Mouse (Mus musculus) bone marrow, adult 2 months (tissue): ENCODE measurements at regions not wholly inside any gene's neighbourhood (a gene's known extent, or its start where the extent isn't known, plus 50 kb on each side); places are given as distances from the start of the nearest gene placed in this dataset.

Source experiments
- H3K27ac ChIP-seq: fragments of 200-500 bp; 2 replicates; pipeline ENCODE4 v1.5.1; 2012; ENCODE audit warnings: low read depth, mild to moderate bottlenecking, control low read depth, inconsistent platforms, low read length; ENCODE audit not compliant: control insufficient read depth, poor library complexity, insufficient read depth
- H3K4me1 ChIP-seq: fragments of 200-500 bp; 2 replicates; pipeline ENCODE4 v1.6.1; 2011; ENCODE audit warnings: low read length; ENCODE audit not compliant: control insufficient read depth, insufficient read depth
- H3K4me3 ChIP-seq: fragments of 200-500 bp; replicated peaks from 2 replicates; pipeline ENCODE3; 2011; ENCODE audit warnings: mild to moderate bottlenecking, low read depth, low read length, control low read depth; ENCODE audit not compliant: control insufficient read depth
- CTCF ChIP-seq: fragments of 200-500 bp; IDR thresholded peaks from 2 replicates; pipeline ENCODE4 v1.5.1; 2011; ENCODE audit warnings: low read length, control low read depth; ENCODE audit not compliant: control insufficient read depth, insufficient read depth
- POLR2A ChIP-seq: fragments of 200-500 bp; IDR thresholded peaks from 2 replicates; pipeline ENCODE4 v1.6.1; 2011; ENCODE audit warnings: low read depth, mild to moderate bottlenecking, control low read depth, low read length, borderline replicate concordance; ENCODE audit not compliant: control insufficient read depth
- whole genome bisulfite sequencing: fragments of 180-500 bp; shearing (Covaris S2); methylation state at CpG from one replicate; pipeline ENCODE4 v1.1.7; 2018; 5-methylcytosine and 5-hydroxymethylcytosine counted together

DNA sequence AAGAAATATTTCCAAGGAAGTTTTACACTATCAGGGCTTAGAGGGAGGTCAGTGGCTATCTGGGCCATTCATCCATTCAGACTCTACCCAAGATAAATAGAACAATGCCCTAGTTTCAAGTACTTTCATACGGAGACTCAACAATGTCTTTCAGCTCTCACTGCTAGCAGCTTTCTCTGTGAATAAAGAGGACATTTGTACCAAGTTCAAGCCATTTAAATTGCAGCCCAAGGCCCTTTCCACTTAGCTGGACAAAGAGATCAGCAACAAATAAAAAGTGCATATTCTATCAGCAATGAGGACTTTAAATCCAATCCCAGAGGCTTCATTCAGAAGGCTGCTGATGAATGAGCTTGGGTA, 383.1 kb upstream of the Actbl2 start:
- H3K27ac ChIP-seq, result no peak overlapping the region
- WGBS, result 79% methylated on average over 1 of the region's 1 CpGs
- H3K4me3 ChIP-seq, result no peak overlapping the region
- TF ChIP-seq POLR2A, result no peak
- TF ChIP-seq CTCF, result no peak
- no peaks in the 10 kb centered on the region for H3K4me1 ChIP-seq

DNA sequence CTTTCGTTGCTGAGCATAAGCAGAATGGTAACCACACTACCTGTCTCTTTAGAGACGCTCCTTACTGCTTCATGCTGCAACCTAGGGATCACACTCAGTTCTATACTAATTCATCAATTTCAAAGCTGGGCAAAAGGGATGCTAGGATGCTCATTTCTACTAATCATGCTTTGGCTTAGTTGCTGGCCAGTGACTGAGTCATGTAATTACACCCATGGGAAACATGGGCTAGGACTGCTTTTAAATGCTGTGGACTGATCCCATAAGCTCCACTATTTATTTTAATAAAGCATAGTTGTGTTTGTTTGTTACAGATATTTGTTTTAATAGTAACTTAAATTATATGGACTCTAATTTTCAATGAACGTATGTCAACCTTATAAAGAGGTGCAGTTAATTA, 373.2 kb upstream of the Actbl2 start:
- TF ChIP-seq CTCF (no peak), POLR2A (no peak)
- H3K27ac ChIP-seq, result no peak overlapping the region
- no peak overlapping the region for H3K4me3 ChIP-seq
- H3K4me1 ChIP-seq, result no peaks in the 10 kb centered on the region
- 86% methylated on average over 3 of the region's 3 CpGs for WGBS

DNA sequence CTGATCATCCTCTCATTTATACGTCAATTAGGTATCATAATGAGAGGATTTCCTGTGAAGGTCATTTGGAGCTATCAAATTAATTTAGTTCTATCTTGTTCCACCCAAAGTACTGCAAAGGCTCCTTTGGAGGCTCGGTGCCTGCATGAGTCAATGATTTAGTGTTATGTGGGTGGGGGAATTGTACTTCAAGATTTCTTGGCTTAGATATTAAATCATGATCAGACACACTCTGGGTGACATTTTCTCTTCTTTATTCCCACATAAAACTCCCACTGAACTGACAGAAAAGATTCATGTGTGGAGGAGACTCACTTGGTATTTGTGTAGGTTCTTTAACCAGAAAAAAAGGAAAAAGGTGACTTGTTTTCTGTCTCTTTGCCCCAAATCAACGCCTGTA, 372.6 kb upstream of the Actbl2 start:
- 77% methylated on average over 3 of the region's 3 CpGs for WGBS
- no peak overlapping the region for H3K27ac ChIP-seq
- TF ChIP-seq CTCF, result no peak
- no peak for TF ChIP-seq POLR2A
- H3K4me3 ChIP-seq, result no peak overlapping the region
- H3K4me1 ChIP-seq, result no peaks in the 10 kb centered on the region

DNA sequence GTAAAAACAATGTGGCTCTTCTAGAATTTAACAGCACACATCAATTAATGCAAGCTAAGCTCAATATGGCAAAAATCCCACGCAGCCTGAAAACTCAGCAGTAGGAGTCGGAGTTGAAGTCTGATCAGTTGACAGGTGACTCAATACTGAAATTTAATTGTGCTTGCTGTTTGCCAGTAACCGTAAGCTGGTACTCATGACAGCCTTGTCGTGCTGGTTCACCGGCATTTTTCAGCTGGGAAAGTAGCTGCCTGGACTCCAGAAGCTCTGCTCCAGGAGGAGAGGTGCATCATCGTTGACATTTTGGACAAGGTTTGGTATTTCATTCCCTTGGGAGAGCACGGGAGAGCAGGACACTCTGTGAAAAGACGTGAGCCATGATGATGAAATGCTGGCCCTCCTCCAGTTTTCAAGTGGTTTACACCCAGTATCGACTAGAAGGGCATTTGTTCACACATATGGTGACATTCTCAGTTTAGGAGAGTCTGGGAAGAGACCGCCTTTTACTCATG, 372.1 kb upstream of the Actbl2 start:
- H3K4me1 ChIP-seq, result no peaks in the 10 kb centered on the region
- 76% methylated on average over 10 of the region's 10 CpGs for WGBS
- no peak overlapping the region for H3K27ac ChIP-seq
- H3K4me3 ChIP-seq, result no peak overlapping the region
- TF ChIP-seq CTCF, result no peak

DNA sequence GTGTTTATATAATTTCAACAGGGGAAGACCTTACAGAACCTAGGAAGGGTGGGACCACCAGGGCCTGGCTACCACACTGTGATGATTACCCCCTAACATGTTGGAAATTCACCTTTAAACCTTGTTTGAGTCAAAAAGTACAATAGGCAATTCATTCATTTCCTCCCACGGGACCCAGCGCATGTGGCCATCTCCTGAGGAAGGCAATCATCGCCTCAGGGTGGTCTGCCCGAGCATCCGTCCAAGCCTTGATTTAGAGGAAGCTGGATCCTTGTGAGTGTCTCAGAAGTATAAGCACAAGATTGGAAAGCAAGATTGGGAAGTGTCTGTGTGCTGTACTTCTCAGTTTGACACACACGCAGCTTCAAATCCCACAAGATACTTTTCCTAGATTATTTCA, 360.9 kb upstream of the Actbl2 start:
- 69% methylated on average over 6 of the region's 6 CpGs for WGBS
- TF ChIP-seq CTCF (no peak), POLR2A (no peak)
- H3K4me3 ChIP-seq, result no peak overlapping the region

DNA sequence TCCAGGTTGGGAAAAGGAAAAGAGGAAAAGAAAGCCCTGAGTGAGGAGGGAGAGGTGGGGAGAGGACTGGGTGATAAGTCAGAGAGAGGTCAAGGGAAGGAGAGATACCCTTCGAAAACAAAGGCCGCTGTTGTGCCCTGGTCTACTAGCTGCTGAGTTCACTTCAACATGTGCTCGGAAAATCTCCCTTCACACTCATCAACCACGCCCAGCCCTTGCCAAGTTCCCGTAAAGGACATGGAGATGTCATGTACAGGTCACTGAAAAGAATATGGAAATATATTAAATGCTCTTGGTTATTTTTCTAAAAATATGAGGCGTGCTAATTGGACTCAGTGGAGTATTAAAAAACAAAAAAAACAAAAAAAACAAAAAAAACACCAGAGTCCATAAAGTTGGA, 359.5 kb upstream of the Actbl2 start:
- Histone ChIP-seq H3K27ac (no peak overlapping the region), H3K4me1 (no peaks in the 10 kb centered on the region), H3K4me3 (no peak overlapping the region)
- 80% methylated on average over 6 of the region's 6 CpGs for WGBS
- TF ChIP-seq POLR2A (no peak), CTCF (no peak)

More for the DNA sequence above, 360.9 kb upstream of the Actbl2 start:
- Histone ChIP-seq H3K4me1 (no peaks in the 10 kb centered on the region), H3K27ac (no peak overlapping the region)

DNA sequence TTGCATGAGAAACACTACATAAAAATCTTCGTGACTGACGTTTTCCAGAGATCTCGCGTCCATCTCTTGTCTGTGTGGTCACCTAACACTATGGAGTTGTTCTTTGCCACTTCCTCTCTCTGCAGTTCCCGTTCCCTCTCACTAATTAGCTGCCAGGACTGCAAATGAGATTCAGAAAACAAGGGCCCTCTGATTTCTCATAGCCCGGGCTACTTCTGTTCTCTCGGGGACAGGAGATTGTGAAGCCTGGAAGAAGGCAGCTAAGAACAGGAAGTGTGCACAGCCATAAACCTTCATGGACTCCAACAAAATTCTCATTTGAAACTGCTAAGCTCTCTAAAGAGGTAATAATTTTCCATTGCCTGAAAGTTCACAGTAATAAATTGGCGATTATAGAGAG, 358.9 kb upstream of the Actbl2 start:
- no peak overlapping the region for H3K4me3 ChIP-seq
- H3K4me1 ChIP-seq, result no peaks in the 10 kb centered on the region
- no peak overlapping the region for H3K27ac ChIP-seq
- 22% methylated on average over 8 of the region's 8 CpGs for WGBS
- TF ChIP-seq CTCF (no peak), POLR2A (no peak)

DNA sequence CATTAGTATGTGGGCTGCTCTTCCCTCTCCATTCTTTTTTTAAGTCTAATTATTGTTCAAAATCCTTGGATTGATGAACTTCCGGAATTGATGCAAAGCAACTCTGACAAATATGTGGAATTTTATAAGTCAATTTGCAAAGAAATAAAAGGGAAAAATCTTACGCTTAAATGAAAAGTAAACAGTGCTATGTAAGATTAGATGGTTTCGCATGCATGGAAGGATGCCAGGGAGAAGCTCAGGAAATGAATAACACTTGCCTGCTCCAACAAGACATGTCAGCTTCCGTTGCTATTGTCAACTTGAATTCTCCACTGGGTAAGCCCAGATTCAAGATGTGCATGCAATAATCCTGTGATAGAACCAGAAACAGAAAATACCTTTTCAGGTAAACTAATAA, 357.2 kb upstream of the Actbl2 start:
- no peaks in the 10 kb centered on the region for H3K4me1 ChIP-seq
- no peak overlapping the region for H3K4me3 ChIP-seq
- 69% methylated on average over 4 of the region's 4 CpGs for WGBS
- H3K27ac ChIP-seq, result no peak overlapping the region
- TF ChIP-seq POLR2A (no peak), CTCF (no peak)

DNA sequence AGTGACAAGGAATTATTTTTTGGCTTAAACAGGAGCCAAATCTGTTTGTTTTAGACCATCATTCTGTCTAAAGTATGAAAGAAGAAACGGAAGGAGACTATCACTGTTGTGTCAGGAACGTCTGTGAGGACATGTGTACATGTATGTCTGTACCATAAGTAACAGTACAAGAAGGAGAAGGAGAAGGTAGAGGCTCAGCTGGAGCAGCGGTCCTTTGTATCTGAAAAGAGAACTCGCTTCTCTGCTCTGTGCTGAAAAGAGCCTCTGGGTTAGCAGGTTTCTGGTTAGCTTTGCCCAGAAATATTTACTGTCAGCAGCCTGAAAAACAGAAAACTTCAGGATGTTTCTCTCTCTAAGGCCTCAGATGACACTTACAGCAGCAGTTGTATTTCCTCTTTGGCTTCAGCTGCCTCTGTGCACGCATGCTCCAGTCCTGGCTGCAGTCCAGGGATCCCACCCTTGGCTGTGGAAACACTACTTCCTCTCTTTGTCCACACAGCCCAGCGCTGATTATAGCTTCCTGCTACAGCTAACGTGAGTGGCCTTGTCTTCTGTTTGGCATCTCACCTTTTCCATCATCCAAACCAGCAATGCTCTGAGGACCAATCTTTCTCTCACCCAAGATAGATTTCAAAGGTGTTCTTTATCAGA, 351.7 kb upstream of the Actbl2 start:
- WGBS, result 6% methylated on average over 7 of the region's 7 CpGs
- H3K4me3 ChIP-seq, result no peak overlapping the region
- H3K4me1 ChIP-seq, result peaks cover 5% of the 10 kb centered on the region; the same call in 1 of the 2 replicates
- TF ChIP-seq CTCF (no peak), POLR2A (no peak)
- H3K27ac ChIP-seq, result peak overlapping the region; percentile 48; the same call in 1 of the 2 replicates
